Comparison of ENCODE assay signal across 14 mouse cellular contexts in genomic region chr11:102258521-102258920, GRCm38 (mm10). TPM values are rescaled to one million over a fixed set of nuclear protein-coding genes. Genes with fewer than 3 reads are reported as not detected.
DNase-seq lines count a peak whose midpoint lies in the region; TF ChIP-seq lines count a peak whose summit lies in the region.
"Had no signal": no experiment of that assay in that cellular context is flagged by ENCODE, and none has a peak within 500 bp of the region (broad histone marks: within the 10 kb centered on the region; RNA-seq: fewer than 3 reads in every experiment).

No protein-coding gene starts in this region.

- 97% methylated on average over 3 of the region's 3 CpGs for WGBS in kidney, adult 2 months

- H3K36me3 ChIP-seq in kidney, adult 2 months (ENCODE audit: control insufficient read depth, insufficient read depth, low read length), result no peaks in the 10 kb centered on the region

- no peaks in the 10 kb centered on the region for H3K27me3 ChIP-seq in kidney, adult 2 months (replicated peaks; ENCODE audit: control insufficient read depth, insufficient read depth, low read length)
- H3K27me3 ChIP-seq: hindbrain, embryonic 12.5 days; limb, embryonic 13.5 days had no signal

- no peak overlapping the region for H3K4me3 ChIP-seq in kidney, adult 2 months (ENCODE audit: insufficient read depth, low read depth, low read length)
- H3K4me3 ChIP-seq: forebrain, embryonic 10.5 days; hindbrain, embryonic 12.5 days; limb, embryonic 13.5 days had no signal

- no peak overlapping the region for H3K27ac ChIP-seq in kidney, adult 2 months (ENCODE audit: insufficient read depth, low read depth, low read length)
- H3K27ac ChIP-seq: forebrain, embryonic 10.5 days; hindbrain, embryonic 12.5 days; limb, embryonic 13.5 days had no signal

- TF ChIP-seq CTCF in kidney, adult 2 months (conservative IDR thresholded peaks at IDR 0.05; ENCODE audit: insufficient read depth, insufficient read length, low read depth, low read length), result peak; percentile 30; the same call in 1 of the 2 replicates
- peak; percentile 21; the same call in 1 of the 2 replicates for TF ChIP-seq CTCF in brain, embryonic 14.5 days (IDR thresholded peaks at IDR 0.05; ENCODE audit: borderline replicate concordance, extremely low read depth, insufficient read depth, insufficient read length)

- TF ChIP-seq POLR2A in kidney, adult 2 months (IDR thresholded peaks at IDR 0.05; ENCODE audit: low read depth, low read length), result no peak
- no peak for TF ChIP-seq POLR2A in brain, embryonic 14.5 days (IDR thresholded peaks at IDR 0.05; ENCODE audit: borderline replicate concordance, extremely low read depth, insufficient read depth, insufficient read length, poor library complexity, severe bottlenecking)

- DNase-seq in kidney, adult 2 months, result no peak
- DNase-seq in kidney, adult 18-20 months, result no peak
- peak; percentile 7 for DNase-seq in thymus, postnatal 14 days
- no peak for DNase-seq in thymus, postnatal 25 days
- DNase-seq in brain, embryonic 14.5 days (ENCODE audit: low read depth), result no peak
- no peak for DNase-seq in urinary bladder, postnatal 10 days (ENCODE audit: low spot score)
- no peak for DNase-seq in urinary bladder, adult 18-20 months (ENCODE audit: low spot score in 2 of 2)
- DNase-seq: adrenal gland, postnatal 25 days; cerebellum, adult 18-20 months; gastrocnemius, postnatal 10 days had no signal

- H3K4me1 ChIP-seq in kidney, adult 2 months (ENCODE audit: control insufficient read depth, insufficient read depth, low read length), result no peaks in the 10 kb centered on the region

RNA-seq across cellular contexts. Expression of gene BC030867, which starts 9.8 kb away (rescaled TPM):
- 0.41 and 0.81 TPM in 2 replicates for polyA plus RNA-seq in kidney, adult 2 months (2012; rRNA removed)
- 5.0 and 8.2 TPM in 2 replicates for polyA plus RNA-seq in brain, embryonic 14.5 days (2012; rRNA removed)

RNA-seq across cellular contexts. Expression of gene Asb16, which starts 10.0 kb away (rescaled TPM):
- 0.10 and 0.70 TPM in 2 replicates for polyA plus RNA-seq in kidney, adult 2 months (2012; rRNA removed)
- polyA plus RNA-seq in brain, embryonic 14.5 days (2012; rRNA removed), result 0.25 and 0.56 TPM in 2 replicates
- polyA plus RNA-seq: G1E; hindbrain, embryonic 12.5 days had no signal

RNA-seq across cellular contexts. Expression of gene Tmub2, which starts 26.2 kb away (rescaled TPM):
- 59.7 and 66.9 TPM in 2 replicates for polyA plus RNA-seq in kidney, adult 2 months (2012; rRNA removed)
- 74.7 and 88.3 TPM in 2 replicates for polyA plus RNA-seq in brain, embryonic 14.5 days (2012; rRNA removed)

RNA-seq across cellular contexts. Expression of gene Hdac5, which starts 28.6 kb away (rescaled TPM):
- polyA plus RNA-seq in kidney, adult 2 months (2012; rRNA removed), result 69.2 TPM in 2 replicates
- polyA plus RNA-seq in brain, embryonic 14.5 days (2012; rRNA removed), result 147 and 153 TPM in 2 replicates

RNA-seq across cellular contexts. Expression of gene Atxn7l3, which starts 37.9 kb away (rescaled TPM):
- 28.0 TPM in 2 replicates for polyA plus RNA-seq in kidney, adult 2 months (2012; rRNA removed)
- polyA plus RNA-seq in brain, embryonic 14.5 days (2012; rRNA removed), result 116 and 130 TPM in 2 replicates
